Mouse (Mus musculus) v-Abl transformed pro-B cells (cell line): Measurements from ENCODE around the gene Ankrd22.

Experiments
- in situ Hi-C, 2 experiments: fragments of 400-800 bp; cut with MboI; formaldehyde crosslinking; loops; one replicate each; pipeline ENCODE4 v1.15.1; 2025; ENCODE audit not compliant: unreplicated experiment in 2 of 2

The Ankrd22 gene

GRCm38 (mm10) chr19:34165891-34166290 is at the start of gene Ankrd22:
Gene Ankrd22 (minus strand): TSS chr19:34166053.
- in situ Hi-C loops = loop anchor here (10.0 kb wide), 1 partner anchor 59 kb away; no protein-coding TSS in a partner anchor

GRCm38 (mm10) chr19:34214136-34214535 is 48.3 kb upstream of the Ankrd22 start:
- in situ Hi-C loops = loop anchor here (10.0 to 25.0 kb wide), 5 partner anchors 989 to 1502 kb away; no protein-coding TSS in a partner anchor

- in situ Hi-C loops = loop anchor here (10.0 to 25.0 kb wide), 5 partner anchors 988 to 1501 kb away; no protein-coding TSS in a partner anchor
These were observed 47.4 kb upstream of the Ankrd22 start for GRCm38 (mm10) chr19:34213251-34213645.

- in situ Hi-C loops = loop anchor here (10.0 to 25.0 kb wide), 5 partner anchors 988 to 1500 kb away; no protein-coding TSS in a partner anchor
These were observed 46.8 kb upstream of the Ankrd22 start for GRCm38 (mm10) chr19:34212489-34213250.

- in situ Hi-C loops = loop anchor here (10.0 to 25.0 kb wide), 5 partner anchors 986 to 1499 kb away; no protein-coding TSS in a partner anchor
These were observed 45.0 kb upstream of the Ankrd22 start for GRCm38 (mm10) chr19:34210841-34211240.

GRCm38 (mm10) chr19:34209930-34210581 is 44.2 kb upstream of the Ankrd22 start:
- in situ Hi-C loops = loop anchor here (10.0 to 25.0 kb wide), 5 partner anchors 985 to 1498 kb away; no protein-coding TSS in a partner anchor

GRCm38 (mm10) chr19:34209031-34209430 is 43.2 kb upstream of the Ankrd22 start:
- in situ Hi-C loops = loop anchor here (25.0 kb wide), 3 partner anchors 1097 to 1497 kb away; no protein-coding TSS in a partner anchor

- in situ Hi-C loops = loop anchor here (25.0 kb wide), 3 partner anchors 1095 to 1495 kb away; no protein-coding TSS in a partner anchor
These were observed 41.0 kb upstream of the Ankrd22 start for GRCm38 (mm10) chr19:34206760-34207440.

- in situ Hi-C loops = loop anchor here (25.0 kb wide), 3 partner anchors 1094 to 1494 kb away; no protein-coding TSS in a partner anchor
These were observed 40.3 kb upstream of the Ankrd22 start for GRCm38 (mm10) chr19:34206128-34206527.

- in situ Hi-C loops = loop anchor here (25.0 kb wide), 3 partner anchors 1090 to 1490 kb away; no protein-coding TSS in a partner anchor
These were observed 36.8 kb upstream of the Ankrd22 start for GRCm38 (mm10) chr19:34202668-34203067.

GRCm38 (mm10) chr19:34199488-34199887 is 33.6 kb upstream of the Ankrd22 start:
- in situ Hi-C loops = no loop called here

- in situ Hi-C loops = no loop called here
These were observed 33.0 kb upstream of the Ankrd22 start for GRCm38 (mm10) chr19:34198901-34199300.

GRCm38 (mm10) chr19:34198066-34198465 is 32.2 kb upstream of the Ankrd22 start:
- in situ Hi-C loops = no loop called here

- in situ Hi-C loops = no loop called here
These were observed 29.2 kb upstream of the Ankrd22 start for GRCm38 (mm10) chr19:34195031-34195430.

GRCm38 (mm10) chr19:34194132-34194745 is 28.4 kb upstream of the Ankrd22 start:
- in situ Hi-C loops = no loop called here

GRCm38 (mm10) chr19:34193683-34194082 is 27.8 kb upstream of the Ankrd22 start:
- in situ Hi-C loops = no loop called here

GRCm38 (mm10) chr19:34193149-34193548 is 27.3 kb upstream of the Ankrd22 start:
- in situ Hi-C loops = no loop called here

- in situ Hi-C loops = no loop called here
These were observed 26.4 kb upstream of the Ankrd22 start, which contains the start of gene Stambpl1 for GRCm38 (mm10) chr19:34192008-34192963. Gene Stambpl1 (plus strand): TSS chr19:34192229.

GRCm38 (mm10) chr19:34191645-34192007 is 25.8 kb upstream of the Ankrd22 start:
- in situ Hi-C loops = no loop called here
